Mouse (Mus musculus): Measurements from ENCODE around the gene Magi1.

Magi1 gene

DNA sequence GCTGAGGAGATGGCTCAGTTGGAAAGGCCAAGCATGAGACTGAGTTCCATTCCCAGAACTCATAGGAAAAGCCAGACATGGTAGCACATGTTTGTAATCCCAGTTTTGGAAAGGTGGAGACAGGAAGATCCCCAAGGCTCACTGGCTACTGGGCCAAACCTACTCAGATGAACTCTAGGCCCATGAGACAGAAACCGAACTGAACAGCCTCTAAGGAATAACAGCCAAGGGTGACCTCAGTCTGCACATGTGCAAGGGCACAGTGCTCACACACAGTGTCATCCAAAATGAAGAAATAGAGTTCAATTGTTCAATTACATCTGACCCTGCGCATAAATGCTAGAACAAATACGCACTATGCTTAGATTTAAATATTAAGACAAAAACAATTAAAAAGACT is 547.6 kb downstream of the Magi1 start:
- DNase-seq (ENCODE audit: extremely low spot score, low spot score), result no peak

GRCm38 (mm10) chr6:93733800-93734199 is 549.9 kb downstream of the Magi1 start:
- DNase-seq (ENCODE audit: extremely low spot score, low spot score), result no peak

GRCm38 (mm10) chr6:93729702-93730101 is 554.0 kb downstream of the Magi1 start:
- DNase-seq (ENCODE audit: extremely low spot score, low spot score), result no peak

GRCm38 (mm10) chr6:93728791-93729190 is 554.9 kb downstream of the Magi1 start:
- DNase-seq (ENCODE audit: extremely low spot score, low spot score), result no peak

DNA sequence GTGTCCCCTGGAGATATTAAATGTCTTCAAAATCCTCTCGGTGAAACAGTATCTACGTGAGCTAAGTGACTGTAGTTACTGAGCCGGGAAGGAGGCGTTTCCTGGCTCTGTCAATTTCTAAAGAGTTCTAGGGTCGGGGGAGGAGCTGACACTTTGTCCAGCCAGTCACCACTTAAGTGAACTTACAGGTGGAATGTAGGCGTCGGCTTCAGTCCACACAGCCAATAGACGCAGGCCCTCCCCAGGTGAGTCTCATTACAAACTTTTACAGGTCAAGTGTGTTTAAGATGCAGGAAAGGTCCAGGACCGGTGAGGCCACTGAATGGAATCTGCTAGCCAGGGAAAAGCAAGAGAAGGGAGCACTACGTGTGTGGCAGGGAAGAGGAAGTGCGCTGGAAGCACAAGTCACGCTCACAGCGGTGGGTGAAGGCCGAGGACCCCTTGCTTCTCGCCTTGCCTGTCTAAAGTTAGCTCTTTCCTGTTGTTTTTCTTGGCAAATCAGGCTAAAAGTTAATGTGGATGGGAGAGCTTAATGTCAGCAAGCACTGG is 556.0 kb downstream of the Magi1 start:
- no peak for DNase-seq (ENCODE audit: extremely low spot score, low spot score)

GRCm38 (mm10) chr6:93726829-93727455 is 556.8 kb downstream of the Magi1 start:
- DNase-seq (ENCODE audit: extremely low spot score, low spot score), result no peak

- no peak for DNase-seq (ENCODE audit: extremely low spot score, low spot score)
Observed at GRCm38 (mm10) chr6:93726121-93726520, 557.6 kb downstream of the Magi1 start.

- no peak for DNase-seq (ENCODE audit: extremely low spot score, low spot score)
Observed at GRCm38 (mm10) chr6:93724749-93725148, 559.0 kb downstream of the Magi1 start.

GRCm38 (mm10) chr6:93723226-93723625 is 560.5 kb downstream of the Magi1 start:
- no peak for DNase-seq (ENCODE audit: extremely low spot score, low spot score)

DNA sequence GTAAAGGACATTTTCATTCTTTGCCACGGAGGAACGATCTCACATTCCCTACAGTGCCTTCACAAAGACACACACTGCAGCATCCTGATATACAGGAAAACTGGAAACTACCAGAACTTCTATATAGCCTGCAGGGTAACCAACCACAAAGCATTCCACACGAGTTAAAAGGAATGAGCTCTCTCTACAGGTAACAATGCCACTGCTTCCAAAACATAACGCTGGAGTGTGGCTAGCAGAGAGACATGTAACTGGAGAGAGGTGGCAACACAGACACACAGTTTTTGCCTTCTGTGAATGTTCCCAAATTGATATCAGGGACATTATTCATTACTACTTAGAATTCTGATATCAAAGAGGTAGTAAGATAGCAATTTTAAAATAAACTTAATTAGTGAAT is 564.2 kb downstream of the Magi1 start:
- DNase-seq (ENCODE audit: extremely low spot score, low spot score), result no peak

GRCm38 (mm10) chr6:93718385-93718784 is 565.3 kb downstream of the Magi1 start:
- DNase-seq (ENCODE audit: extremely low spot score, low spot score), result peak; percentile 22

- peak; percentile 23 for DNase-seq (ENCODE audit: extremely low spot score, low spot score)
Observed at GRCm38 (mm10) chr6:93717826-93718375, 565.8 kb downstream of the Magi1 start.

- DNase-seq (ENCODE audit: extremely low spot score, low spot score), result peak; percentile 31
Observed at GRCm38 (mm10) chr6:93716686-93717625, 566.8 kb downstream of the Magi1 start.

DNA sequence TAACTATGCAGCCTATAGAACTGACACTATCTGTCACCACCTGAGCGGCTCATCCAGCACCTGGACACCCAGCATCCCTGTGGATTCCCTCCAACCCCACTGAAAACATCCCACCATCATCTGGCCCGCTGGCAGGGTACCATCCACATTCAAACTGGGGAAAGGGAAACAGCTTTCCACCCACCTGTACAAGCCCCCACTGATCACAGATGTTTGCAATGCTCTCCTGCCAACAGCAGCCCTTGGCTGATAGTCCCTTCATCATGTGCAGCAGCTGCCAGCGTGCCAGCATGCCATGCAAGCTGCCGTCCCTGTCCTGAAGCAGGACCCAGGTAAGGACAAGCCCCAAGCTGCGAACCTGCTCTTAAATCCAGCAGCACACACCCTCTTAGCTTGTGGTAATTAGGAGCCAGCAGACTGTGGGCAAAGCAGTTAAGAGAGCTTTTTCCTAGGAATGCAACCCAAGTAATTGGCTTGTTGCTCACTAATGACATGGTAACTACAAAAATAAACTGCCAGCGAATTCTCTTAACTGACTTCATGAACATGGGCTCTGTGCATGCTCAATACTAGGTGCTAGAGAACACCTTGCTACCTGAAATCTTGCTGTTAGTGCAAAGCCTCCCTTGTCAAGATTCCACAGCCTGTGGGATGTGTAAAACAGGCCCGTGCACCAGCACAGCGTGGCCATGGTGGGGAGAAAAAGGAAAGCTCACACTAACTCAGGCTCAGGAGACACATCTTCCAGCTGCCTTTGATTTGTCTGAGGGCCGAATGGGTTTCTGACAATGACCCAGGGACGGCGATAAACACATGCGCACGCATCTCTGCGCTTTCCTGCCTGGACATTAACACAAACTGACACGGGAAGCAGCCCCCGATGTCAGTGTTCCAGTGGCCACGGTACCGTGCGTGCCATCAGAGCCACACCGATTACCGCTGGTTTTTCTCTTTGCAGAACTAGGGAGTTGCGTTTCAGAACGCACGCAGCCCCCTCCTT is 568.2 kb downstream of the Magi1 start:
- no peak for DNase-seq (ENCODE audit: extremely low spot score, low spot score)

GRCm38 (mm10) chr6:93704350-93704749 is 579.4 kb downstream of the Magi1 start:
- no peak for DNase-seq (ENCODE audit: extremely low spot score, low spot score)

- DNase-seq (ENCODE audit: extremely low spot score, low spot score), result no peak
Observed at GRCm38 (mm10) chr6:93699436-93699835, 584.3 kb downstream of the Magi1 start.

DNA sequence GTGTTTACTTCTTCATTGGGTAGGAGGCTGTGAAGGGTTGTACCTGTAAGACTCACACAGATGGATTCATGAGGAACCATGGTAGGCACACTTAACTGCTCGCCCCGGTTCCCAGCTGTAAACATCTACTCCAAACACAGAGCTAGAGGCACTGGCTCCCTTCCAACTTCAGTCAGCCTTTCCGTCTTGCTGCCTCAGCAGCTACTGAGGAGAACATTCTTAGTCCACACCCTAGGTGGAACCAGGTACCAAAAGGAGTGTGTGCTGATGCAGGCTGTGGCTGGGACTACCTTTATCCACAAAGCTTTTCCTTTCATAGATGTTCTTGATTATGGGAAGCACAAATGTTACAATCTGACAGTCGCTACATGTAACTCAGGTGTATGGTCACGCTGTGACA is 585.8 kb downstream of the Magi1 start:
- no peak for DNase-seq (ENCODE audit: extremely low spot score, low spot score)

- DNase-seq (ENCODE audit: extremely low spot score, low spot score), result no peak
Observed at GRCm38 (mm10) chr6:93678766-93679165, 605.0 kb downstream of the Magi1 start.

DNA sequence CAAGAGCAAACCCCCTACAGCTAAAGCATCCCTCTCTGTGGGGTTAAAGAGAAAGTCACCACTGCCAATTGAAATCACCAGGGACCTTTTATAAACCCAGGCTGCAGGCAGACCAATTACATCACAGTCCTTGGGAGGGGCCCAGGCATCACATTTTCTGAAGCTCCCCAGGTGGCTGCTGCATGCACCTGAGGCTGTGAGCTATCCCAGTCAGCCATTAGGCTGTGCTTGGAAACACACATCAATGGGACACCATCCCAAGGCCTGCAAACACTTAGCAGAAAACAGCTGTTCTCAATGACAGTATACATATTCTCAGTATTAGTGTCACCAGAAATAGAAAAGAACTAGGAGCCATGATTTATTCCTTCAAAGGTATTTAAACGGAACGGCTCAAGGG is 617.0 kb downstream of the Magi1 start:
- DNase-seq (ENCODE audit: extremely low spot score, low spot score), result no peak

DNA sequence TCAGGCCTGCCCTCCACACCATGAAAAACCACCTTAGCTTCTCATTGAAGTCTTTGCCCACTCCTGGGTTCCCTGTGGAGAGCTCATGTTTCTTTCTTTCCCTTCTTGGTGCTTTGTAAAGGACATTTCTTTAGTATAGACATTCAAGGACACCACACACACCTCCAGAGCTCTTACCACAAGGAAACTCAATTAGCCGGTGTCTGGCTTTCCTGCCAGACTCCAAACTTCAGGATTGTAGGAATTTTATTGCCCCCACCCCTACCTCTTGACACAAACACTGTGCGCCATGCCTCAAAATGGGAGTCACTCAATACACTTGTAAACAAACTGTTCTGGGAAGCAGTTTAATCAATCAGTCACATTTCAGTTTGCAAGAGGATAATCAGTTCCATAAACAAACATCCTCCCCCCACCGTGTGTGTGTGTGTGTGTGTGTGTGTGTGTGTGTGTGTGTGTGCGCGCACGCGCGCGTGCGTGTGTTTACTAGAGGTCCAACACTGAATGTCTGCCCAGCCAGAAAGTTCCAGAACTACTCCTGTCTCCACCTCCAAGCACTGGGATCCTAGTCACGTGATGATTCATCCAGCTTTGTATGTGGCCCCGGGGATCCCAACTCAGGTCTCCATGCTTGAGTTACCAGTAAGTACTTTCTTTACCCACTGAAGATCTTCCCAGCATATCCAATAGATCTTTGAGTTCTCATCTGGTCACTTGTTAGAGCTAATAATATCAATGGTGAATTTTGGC is 618.5 kb downstream of the Magi1 start:
- no peak for DNase-seq (ENCODE audit: extremely low spot score, low spot score)
